Mouse (Mus musculus) limb, embryonic 12.5 days (tissue): Measurements from ENCODE around the gene Hykk. TPM values are rescaled to one million over a fixed set of nuclear protein-coding genes. Genes with fewer than 3 reads are reported as not detected.

Source experiments
- ATAC-seq: fragments of 200-750 bp; cut with Nextera tagmentation; 2 replicates; pipeline ENCODE4 v1.8.0; 2017; ENCODE audit warnings: low read depth, moderate TSS enrichment; ENCODE audit not compliant: insufficient number of reproducible peaks, insufficient read depth, low FRiP score, low TSS enrichment
- H3K27ac ChIP-seq: fragments of 300-500 bp; sonication (generic); 2 replicates; pipeline ENCODE4 v1.5.1; 2016; ENCODE audit warnings: mild to moderate bottlenecking, moderate library complexity
- H3K27me3 ChIP-seq: fragments of 300-500 bp; sonication (generic); 2 replicates; pipeline ENCODE4 v1.6.1; 2016; ENCODE audit warnings: mild to moderate bottlenecking, moderate library complexity
- H3K36me3 ChIP-seq: fragments of 300-500 bp; sonication (generic); 2 replicates; pipeline ENCODE4 v1.6.1; 2016; ENCODE audit warnings: mild to moderate bottlenecking, moderate library complexity
- H3K4me1 ChIP-seq: fragments of 300-500 bp; sonication (generic); replicated peaks from 2 replicates; pipeline ENCODE4 v1.6.1; 2016
- H3K4me2 ChIP-seq: fragments of 300-500 bp; sonication (generic); 2 replicates; pipeline ENCODE4 v1.6.1; 2016; ENCODE audit warnings: mild to moderate bottlenecking, moderate library complexity
- H3K4me3 ChIP-seq: fragments of 300-500 bp; sonication (generic); replicated peaks from 2 replicates; pipeline ENCODE4 v1.5.1; 2016; ENCODE audit warnings: mild to moderate bottlenecking
- H3K9ac ChIP-seq: fragments of 300-500 bp; sonication (generic); replicated peaks from 2 replicates; pipeline ENCODE4 v1.6.1; 2016; ENCODE audit warnings: mild to moderate bottlenecking, moderate library complexity
- H3K9me3 ChIP-seq: fragments of 300-500 bp; sonication (generic); 2 replicates; pipeline ENCODE4 v1.6.1; 2016; ENCODE audit warnings: mild to moderate bottlenecking, moderate library complexity
- WGBS: fragments of 180-500 bp; shearing (Covaris S2); methylation state at CpG from one replicate; pipeline ENCODE4 v1.1.7; 2016; 5-methylcytosine and 5-hydroxymethylcytosine counted together
- polyA plus RNA-seq: library from polyadenylated mRNA; unstranded; fragments of >200 nt; fragmentation: Nextera tagmentation; extraction: Ambion mirVana; gene quantifications from 2 replicates; pipeline ENCODE4 v1.2.1, GENCODE M21; 2016

The Hykk gene
- polyA plus RNA-seq, 1 experiment from 2014 or later = 6.3 TPM

GRCm38 (mm10) chr9:54981291-54982191 is 64.5 kb downstream of the Hykk start:
- Histone ChIP-seq H3K4me3 (peak overlapping the region; percentile 64), H3K36me3 (no peaks in the 10 kb centered on the region), H3K9me3 (no peaks in the 10 kb centered on the region), H3K4me1 (peaks cover 9% of the 10 kb centered on the region), H3K9ac (peak overlapping the region; percentile 42), H3K4me2 (peak overlapping the region; percentile 86), H3K27me3 (peaks cover 46% of the 10 kb centered on the region), H3K27ac (no peak overlapping the region)
- WGBS = under 1% methylated on average over 81 of the region's 85 CpGs
- ATAC-seq = peak; percentile 68

GRCm38 (mm10) chr9:54982401-54982800 is 65.3 kb downstream of the Hykk start:
- 5% methylated on average over 7 of the region's 7 CpGs for WGBS
- peaks cover 46% of the 10 kb centered on the region for H3K27me3 ChIP-seq
- H3K27ac ChIP-seq = no peak overlapping the region
- H3K4me2 ChIP-seq = peak overlapping the region; percentile 86
- H3K9me3 ChIP-seq = no peaks in the 10 kb centered on the region
- H3K36me3 ChIP-seq = no peaks in the 10 kb centered on the region
- no peak for ATAC-seq
- H3K4me3 ChIP-seq = peak overlapping the region; percentile 64
- peaks cover 9% of the 10 kb centered on the region for H3K4me1 ChIP-seq
- no peak overlapping the region for H3K9ac ChIP-seq

- Histone ChIP-seq H3K4me3 (no peak overlapping the region), H3K36me3 (no peaks in the 10 kb centered on the region), H3K4me2 (no peak overlapping the region), H3K9me3 (no peaks in the 10 kb centered on the region), H3K27ac (no peak overlapping the region), H3K9ac (no peak overlapping the region), H3K4me1 (no peaks in the 10 kb centered on the region), H3K27me3 (no peaks in the 10 kb centered on the region)
- 82% methylated on average over 3 of the region's 3 CpGs for WGBS
- ATAC-seq = no peak
These were observed 73.3 kb downstream of the Hykk start for GRCm38 (mm10) chr9:54990362-54990761.

DNA sequence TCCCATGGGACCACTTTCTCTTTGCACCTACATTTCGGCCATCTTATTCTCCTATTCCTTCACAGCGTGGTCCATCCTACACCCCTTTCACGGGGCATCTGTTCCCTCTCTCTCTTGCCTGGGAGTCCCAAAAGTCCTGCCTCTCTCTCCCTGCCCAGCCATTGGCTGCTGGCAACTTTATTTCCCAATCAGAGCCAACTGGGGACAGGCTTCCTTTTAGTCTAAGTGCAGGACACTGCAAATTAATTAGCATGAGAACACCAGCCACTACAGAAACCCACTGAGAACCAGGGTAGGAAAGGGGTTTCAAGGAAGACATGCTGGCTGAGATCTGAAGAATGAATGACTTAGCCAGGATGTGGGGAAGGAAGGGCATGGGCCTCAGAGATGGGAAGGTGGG is 77.3 kb downstream of the Hykk start:
- Histone ChIP-seq H3K36me3 (no peaks in the 10 kb centered on the region), H3K27ac (no peak overlapping the region), H3K4me2 (no peak overlapping the region), H3K27me3 (no peaks in the 10 kb centered on the region), H3K9me3 (no peaks in the 10 kb centered on the region), H3K4me1 (no peaks in the 10 kb centered on the region), H3K9ac (no peak overlapping the region), H3K4me3 (no peak overlapping the region)
- no peak for ATAC-seq
- WGBS = 47% methylated on average over 3 of the region's 3 CpGs

- ATAC-seq = no peak
- Histone ChIP-seq H3K27me3 (no peaks in the 10 kb centered on the region), H3K9ac (no peak overlapping the region), H3K9me3 (no peaks in the 10 kb centered on the region), H3K4me3 (no peak overlapping the region), H3K27ac (no peak overlapping the region), H3K4me1 (no peaks in the 10 kb centered on the region), H3K4me2 (no peak overlapping the region), H3K36me3 (no peaks in the 10 kb centered on the region)
- 85% methylated on average over 3 of the region's 3 CpGs for WGBS
These were observed 78.6 kb downstream of the Hykk start for GRCm38 (mm10) chr9:54995645-54996044.

Other genes with a start within 250 kb of the Hykk start
- 5.6 and 6.9 TPM in 2 replicates for gene Dnaja4, start 218.4 kb upstream of the Hykk start, polyA plus RNA-seq
- 155 and 166 TPM in 2 replicates for gene Wdr61, start 182.8 kb upstream of the Hykk start, polyA plus RNA-seq
- gene Crabp1, start 152.5 kb upstream of the Hykk start, polyA plus RNA-seq = 302 and 358 TPM in 2 replicates
- 53.2 and 55.9 TPM in 2 replicates for gene Ireb2, start 53.5 kb upstream of the Hykk start, polyA plus RNA-seq
- 311 and 312 TPM in 2 replicates for gene Psma4, start 33.5 kb downstream of the Hykk start, polyA plus RNA-seq
- 1.2 and 1.4 TPM in 2 replicates for gene AY074887, start 33.7 kb downstream of the Hykk start, polyA plus RNA-seq
- gene Chrna5, start 63.6 kb downstream of the Hykk start, polyA plus RNA-seq = 0.96 and 1.1 TPM in 2 replicates
- 0.08 TPM in 1 of 2 replicates, not detected in the other for gene Chrna3, start 109.3 kb downstream of the Hykk start, polyA plus RNA-seq
- gene Chrnb4, start 131.5 kb downstream of the Hykk start, polyA plus RNA-seq = 0.13 TPM in 1 of 2 replicates, not detected in the other
- gene Ube2q2, start 231.6 kb downstream of the Hykk start, polyA plus RNA-seq = 45.1 and 48.3 TPM in 2 replicates